Mouse (Mus musculus) stomach, postnatal 0 days (tissue): ENCODE data around the gene Icam2. TPM values are rescaled to one million over a fixed set of nuclear protein-coding genes. Genes with fewer than 3 reads are reported as not detected.

Source experiments
- ATAC-seq: fragments of 200-750 bp; cut with Nextera tagmentation; 2 replicates; pipeline ENCODE4 v1.8.0; 2017; ENCODE audit not compliant: low FRiP score, low TSS enrichment
- DNase-seq: peaks from one replicate; pipeline ENCODE4 v3.0.0-alpha.2; 2016; ENCODE audit warnings: low spot score
- H3K27ac ChIP-seq: fragments of 300-500 bp; sonication (generic); replicated peaks from 2 replicates; pipeline ENCODE4 v1.5.1; 2014; ENCODE audit warnings: mild to moderate bottlenecking, control low read depth
- H3K27me3 ChIP-seq: fragments of 300-500 bp; sonication (generic); 2 replicates; pipeline ENCODE4 v1.6.1; 2014; ENCODE audit warnings: low read length; ENCODE audit not compliant: control insufficient read depth, insufficient read depth
- H3K36me3 ChIP-seq: fragments of 300-500 bp; sonication (generic); 2 replicates; pipeline ENCODE4 v1.6.1; 2014; ENCODE audit warnings: low read length, mixed read lengths; ENCODE audit not compliant: control insufficient read depth, insufficient read depth
- H3K4me1 ChIP-seq: fragments of 300-500 bp; sonication (generic); replicated peaks from 2 replicates; pipeline ENCODE4 v1.6.1; 2014; ENCODE audit warnings: antibody characterized with exemption; ENCODE audit not compliant: control insufficient read depth, insufficient read depth
- H3K4me2 ChIP-seq: fragments of 300-500 bp; sonication (generic); replicated peaks from 2 replicates; pipeline ENCODE4 v1.6.1; 2014; ENCODE audit warnings: low read depth, mild to moderate bottlenecking, control low read depth, moderate library complexity
- H3K4me3 ChIP-seq: fragments of 300-500 bp; sonication (generic); 2 replicates; pipeline ENCODE4 v1.5.1; 2014; ENCODE audit warnings: low read depth, low read length, control low read depth
- H3K9ac ChIP-seq: fragments of 300-500 bp; sonication (generic); 2 replicates; pipeline ENCODE4 v1.6.1; 2014; ENCODE audit warnings: mild to moderate bottlenecking, low read length, control low read depth, mixed read lengths
- H3K9me3 ChIP-seq: fragments of 300-500 bp; sonication (generic); 2 replicates; pipeline ENCODE4 v1.6.1; 2016; ENCODE audit warnings: low read length; ENCODE audit not compliant: control insufficient read depth
- CTCF ChIP-seq: IDR thresholded peaks from 2 replicates; pipeline ENCODE4 v1.5.1; 2016; ENCODE audit warnings: antibody characterized with exemption, low read depth, mild to moderate bottlenecking, moderate library complexity
- EP300 ChIP-seq: optimal IDR thresholded peaks from 2 replicates; pipeline ENCODE3; 2016; ENCODE audit warnings: antibody characterized with exemption
- WGBS: fragments of 180-500 bp; shearing (Covaris S2); extraction: QIAGEN DNeasy Blood & Tissue Kit; methylation state at CpG from one replicate; pipeline ENCODE4 v1.1.7; 2014; 5-methylcytosine and 5-hydroxymethylcytosine counted together
- polyA plus RNA-seq: library from polyadenylated mRNA; unstranded; fragments of >200 nt; fragmentation: Nextera tagmentation; extraction: Ambion mirVana; gene quantifications from 2 replicates; pipeline ENCODE4 v1.2.1, GENCODE M21; 2015

Gene Icam2
- polyA plus RNA-seq, 1 experiment from 2014 or later, result 12.7 TPM

- Histone ChIP-seq H3K36me3 (no peaks in the 10 kb centered on the region), H3K9ac (no peak overlapping the region), H3K27me3 (no peaks in the 10 kb centered on the region), H3K9me3 (no peaks in the 10 kb centered on the region), H3K4me1 (no peaks in the 10 kb centered on the region), H3K4me2 (no peak overlapping the region), H3K4me3 (no peak overlapping the region), H3K27ac (no peak overlapping the region)
- 35% methylated on average over 5 of the region's 5 CpGs for WGBS
- TF ChIP-seq CTCF (no peak), EP300 (no peak)
- no peak for DNase-seq
- no peak for ATAC-seq
Observed at GRCm38 (mm10) chr11:106328521-106328920, 59.4 kb downstream of the Icam2 start.

Other genes with a start within 250 kb of the Icam2 start
- not detected in 2 replicates for gene Gm10840, start 227.2 kb downstream of the Icam2 start, polyA plus RNA-seq
- 45.3 and 48.7 TPM in 2 replicates for gene Limd2, start 227.2 kb downstream of the Icam2 start, polyA plus RNA-seq
- gene Strada, start 185.9 kb downstream of the Icam2 start, polyA plus RNA-seq, result 9.9 and 11.8 TPM in 2 replicates
- gene Ccdc47, start 171.7 kb downstream of the Icam2 start, polyA plus RNA-seq, result 51.4 and 52.5 TPM in 2 replicates
- gene Ddx42, start 171.1 kb downstream of the Icam2 start, polyA plus RNA-seq, result 27.2 TPM in 2 replicates
- 24.4 and 24.5 TPM in 2 replicates for gene Ftsj3, start 132.0 kb downstream of the Icam2 start, polyA plus RNA-seq
- gene Psmc5, start 131.9 kb downstream of the Icam2 start, polyA plus RNA-seq, result 202 and 206 TPM in 2 replicates
- 43.5 and 47.6 TPM in 2 replicates for gene Smarcd2, start 115.1 kb downstream of the Icam2 start, polyA plus RNA-seq
- gene Tcam1, start 111.4 kb downstream of the Icam2 start, polyA plus RNA-seq, result 0.07 and 0.10 TPM in 2 replicates
- not detected in 2 replicates for gene Gh, start 86.2 kb downstream of the Icam2 start, polyA plus RNA-seq
- 1.9 TPM in 2 replicates for gene Cd79b, start 73.3 kb downstream of the Icam2 start, polyA plus RNA-seq
- gene Scn4a, start 34.8 kb downstream of the Icam2 start, polyA plus RNA-seq, result 0.02 and 0.12 TPM in 2 replicates
- 0.23 and 0.41 TPM in 2 replicates for gene Prr29, start 22.6 kb downstream of the Icam2 start, polyA plus RNA-seq
- 3.0 and 3.7 TPM in 2 replicates for gene Ern1, start 99.8 kb upstream of the Icam2 start, polyA plus RNA-seq
- gene Tex2, start 225.3 kb upstream of the Icam2 start, polyA plus RNA-seq, result 11.6 and 12.1 TPM in 2 replicates